Comparison of ENCODE assay signal across 10 mouse cellular contexts in genomic region chr2:52038558-52038957, GRCm38 (mm10). TPM values are rescaled to one million over a fixed set of nuclear protein-coding genes. Genes with fewer than 3 reads are reported as not detected.
DNase-seq lines count a peak whose midpoint lies in the region; ATAC-seq lines count a peak whose summit lies in the region.
"Had no signal": no experiment of that assay in that cellular context is flagged by ENCODE, and none has a peak within 500 bp of the region (broad histone marks: within the 10 kb centered on the region; RNA-seq: fewer than 3 reads in every experiment).

No protein-coding gene starts in this region.

- intact Hi-C loops in heart, postnatal 25 days (cut with DNase I), result no loop called here

- no peak for ATAC-seq in heart, embryonic 16.5 days (replicated peaks; ENCODE audit: extremely low read depth, insufficient read depth, low FRiP score)
- ATAC-seq in hindbrain, embryonic 11.5 days (ENCODE audit: low FRiP score), result no peak
- ATAC-seq in midbrain, embryonic 14.5 days (ENCODE audit: low FRiP score, low TSS enrichment), result no peak
- no peak for ATAC-seq in liver, embryonic 12.5 days

- no peak overlapping the region for H3K9ac ChIP-seq in heart, embryonic 16.5 days (ENCODE audit: low read length)
- no peak overlapping the region for H3K9ac ChIP-seq in hindbrain, embryonic 11.5 days (ENCODE audit: low read depth, low read length)
- no peak overlapping the region; the same call in 1 of the 2 replicates for H3K9ac ChIP-seq in midbrain, embryonic 14.5 days (replicated peaks; ENCODE audit: low read length)
- H3K9ac ChIP-seq in liver, embryonic 12.5 days, result no peak overlapping the region
- H3K9ac ChIP-seq: liver, embryonic 13.5 days had no signal

- H3K36me3 ChIP-seq in heart, embryonic 16.5 days (ENCODE audit: control insufficient read depth, insufficient read depth), result no peaks in the 10 kb centered on the region
- no peaks in the 10 kb centered on the region for H3K36me3 ChIP-seq in hindbrain, embryonic 11.5 days (ENCODE audit: control insufficient read depth, insufficient read depth, low read length)
- H3K36me3 ChIP-seq in midbrain, embryonic 14.5 days (ENCODE audit: control insufficient read depth, insufficient read depth, low read length), result no peaks in the 10 kb centered on the region
- H3K36me3 ChIP-seq in liver, embryonic 12.5 days, result no peaks in the 10 kb centered on the region
- H3K36me3 ChIP-seq: liver, embryonic 13.5 days had no signal

- 58% methylated on average over 5 of the region's 5 CpGs for WGBS in heart, embryonic 16.5 days
- WGBS in hindbrain, embryonic 11.5 days, result 19% methylated on average over 5 of the region's 5 CpGs
- WGBS in midbrain, embryonic 14.5 days, result 27% methylated on average over 5 of the region's 5 CpGs
- 52% methylated on average over 5 of the region's 5 CpGs for WGBS in liver, embryonic 12.5 days (ENCODE audit: insufficient replicate concordance)

- H3K4me1 ChIP-seq in heart, embryonic 16.5 days (ENCODE audit: control insufficient read depth, insufficient read depth, low read length), result no peaks in the 10 kb centered on the region
- no peaks in the 10 kb centered on the region for H3K4me1 ChIP-seq in hindbrain, embryonic 11.5 days (replicated peaks; ENCODE audit: control insufficient read depth, insufficient read depth, low read length)
- H3K4me1 ChIP-seq in midbrain, embryonic 14.5 days (ENCODE audit: control insufficient read depth, insufficient read depth, low read length), result 0 out of 2 replicates have a peak, but pooled peaks cover 5% of the 10 kb centered on the region
- no peaks in the 10 kb centered on the region for H3K4me1 ChIP-seq in liver, embryonic 12.5 days
- H3K4me1 ChIP-seq: liver, embryonic 13.5 days had no signal

- no peak overlapping the region for H3K27ac ChIP-seq in heart, embryonic 16.5 days (ENCODE audit: low read length)
- no peak overlapping the region for H3K27ac ChIP-seq in hindbrain, embryonic 11.5 days (ENCODE audit: low read depth, low read length)
- H3K27ac ChIP-seq in midbrain, embryonic 14.5 days (replicated peaks; ENCODE audit: low read depth, low read length), result no peak overlapping the region
- no peak overlapping the region for H3K27ac ChIP-seq in liver, embryonic 12.5 days
- H3K27ac ChIP-seq: liver, embryonic 13.5 days had no signal

- no peaks in the 10 kb centered on the region; the same call in 1 of the 2 replicates for H3K27me3 ChIP-seq in heart, embryonic 16.5 days (ENCODE audit: control insufficient read depth, insufficient read depth, low read length)
- no peaks in the 10 kb centered on the region for H3K27me3 ChIP-seq in hindbrain, embryonic 11.5 days (ENCODE audit: control insufficient read depth, insufficient read depth, low read length)
- no peaks in the 10 kb centered on the region for H3K27me3 ChIP-seq in midbrain, embryonic 14.5 days (ENCODE audit: control insufficient read depth, insufficient read depth, low read length)
- peaks cover 29% of the 10 kb centered on the region for H3K27me3 ChIP-seq in liver, embryonic 12.5 days (replicated peaks)

- no peaks in the 10 kb centered on the region for H3K9me3 ChIP-seq in heart, embryonic 16.5 days (replicated peaks; ENCODE audit: control insufficient read depth, low read length)
- no peaks in the 10 kb centered on the region for H3K9me3 ChIP-seq in hindbrain, embryonic 11.5 days (ENCODE audit: control insufficient read depth, low read length)
- H3K9me3 ChIP-seq in midbrain, embryonic 14.5 days (ENCODE audit: control insufficient read depth, low read length), result no peaks in the 10 kb centered on the region
- H3K9me3 ChIP-seq in liver, embryonic 12.5 days (replicated peaks), result no peaks in the 10 kb centered on the region
- H3K9me3 ChIP-seq: liver, embryonic 13.5 days had no signal

- peak overlapping the region; percentile 87 for H3K4me2 ChIP-seq in heart, embryonic 16.5 days (ENCODE audit: low read depth, low read length)
- H3K4me2 ChIP-seq in hindbrain, embryonic 11.5 days (replicated peaks; ENCODE audit: low read depth, low read length), result peak overlapping the region; percentile 32
- peak overlapping the region; percentile 57 for H3K4me2 ChIP-seq in midbrain, embryonic 14.5 days (ENCODE audit: low read length)
- no peak overlapping the region for H3K4me2 ChIP-seq in liver, embryonic 12.5 days

- H3K4me3 ChIP-seq in heart, embryonic 16.5 days (ENCODE audit: low read length), result no peak overlapping the region
- H3K4me3 ChIP-seq in hindbrain, embryonic 11.5 days (ENCODE audit: low read depth, low read length), result peak overlapping the region; percentile 35
- H3K4me3 ChIP-seq in midbrain, embryonic 14.5 days (replicated peaks; ENCODE audit: low read depth, low read length), result peak overlapping the region; percentile 36; the same call in 1 of the 2 replicates
- no peak overlapping the region for H3K4me3 ChIP-seq in liver, embryonic 12.5 days

- DNase-seq in heart, postnatal 25 days (ENCODE audit: low spot score), result no peak
- DNase-seq in embryo, embryonic 11 days, result peak; percentile 14
- DNase-seq in hindbrain, embryonic 11.5 days (ENCODE audit: low spot score), result peak; percentile 31
- no peak for DNase-seq in midbrain, embryonic 14.5 days
- no peak for DNase-seq in yolk sac, embryonic 10.5 days (ENCODE audit: low spot score)
- no peak for DNase-seq in cerebellum, adult 9-11 months
- DNase-seq: liver, embryonic 13.5 days; thymus, postnatal 4 days had no signal

RNA-seq across cellular contexts. Expression of gene Tnfaip6, which starts 0.7 kb away (rescaled TPM):
- 2.2 and 3.1 TPM in 2 replicates for polyA plus RNA-seq in heart, embryonic 16.5 days (2015; fragmentation: Nextera tagmentation; extraction: Ambion mirVana)
- under 1 TPM; 0.75 to 0.98 TPM for total RNA-seq in heart, postnatal 25 days (2021)
- polyA plus RNA-seq in hindbrain, embryonic 11.5 days (2014; fragmentation: Nextera tagmentation; extraction: Ambion mirVana), result 30.1 and 31.2 TPM in 2 replicates
- 2.7 and 3.9 TPM in 2 replicates for polyA plus RNA-seq in midbrain, embryonic 14.5 days (2014; fragmentation: Nextera tagmentation; extraction: Ambion mirVana)
- polyA plus RNA-seq in liver, embryonic 12.5 days (2016; fragmentation: Nextera tagmentation; extraction: Ambion mirVana), result 0.45 and 0.68 TPM in 2 replicates

RNA-seq across cellular contexts. Expression of gene Rif1, which starts 34.1 kb away (rescaled TPM):
- polyA plus RNA-seq in heart, embryonic 16.5 days (2015; fragmentation: Nextera tagmentation; extraction: Ambion mirVana), result 13.7 and 18.1 TPM in 2 replicates
- 10 to 100 TPM; 19.2 to 21.7 TPM for total RNA-seq in heart, postnatal 25 days (2021)
- 46.7 and 47.7 TPM in 2 replicates for polyA plus RNA-seq in hindbrain, embryonic 11.5 days (2014; fragmentation: Nextera tagmentation; extraction: Ambion mirVana)
- polyA plus RNA-seq in midbrain, embryonic 14.5 days (2014; fragmentation: Nextera tagmentation; extraction: Ambion mirVana), result 28.5 and 34.2 TPM in 2 replicates
- polyA plus RNA-seq in liver, embryonic 12.5 days (2016; fragmentation: Nextera tagmentation; extraction: Ambion mirVana), result 33.8 and 35.9 TPM in 2 replicates

Comparison
In these comparisons a context has a peak if more than half of its experiments do, and no peak if none do; other contexts are left out.
1. H3K4me3 ChIP-seq: peak in hindbrain, embryonic 11.5 days (single experiment) and midbrain, embryonic 14.5 days (single experiment); none in heart, embryonic 16.5 days (single experiment) and liver, embryonic 12.5 days (single experiment).
2. DNase-seq: peak in embryo, embryonic 11 days (single experiment) and hindbrain, embryonic 11.5 days (single experiment); none in heart, postnatal 25 days (single experiment), midbrain, embryonic 14.5 days (single experiment), yolk sac, embryonic 10.5 days (single experiment) and cerebellum, adult 9-11 months (single experiment).